Mouse (Mus musculus) ovary, postnatal 14 days (tissue): ENCODE data around the gene Hoxd12.

Experiments
- DNase-seq: peaks from one replicate; pipeline ENCODE4 v3.0.0; 2022; ENCODE audit warnings: low spot score

Gene Hoxd12

DNA sequence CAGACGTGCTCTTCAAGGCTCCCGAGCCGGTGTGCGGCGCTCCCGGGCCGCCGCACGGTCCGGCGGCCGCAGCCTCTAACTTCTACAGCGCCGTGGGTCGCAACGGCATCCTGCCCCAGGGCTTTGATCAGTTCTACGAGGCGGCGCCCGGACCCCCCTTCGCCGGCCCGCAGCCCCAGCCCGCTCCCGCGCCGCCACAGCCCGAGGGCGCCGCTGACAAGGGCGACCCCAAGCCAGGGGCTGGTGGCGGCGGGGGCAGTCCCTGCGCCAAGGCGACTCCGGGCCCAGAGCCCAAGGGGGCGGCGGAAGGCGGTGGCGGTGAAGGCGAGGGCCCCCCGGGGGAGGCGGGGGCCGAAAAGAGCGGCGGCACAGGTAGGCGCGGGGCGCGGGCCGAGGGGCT is 8.0 kb downstream of the Hoxd12 start:
- no peak for DNase-seq

DNA sequence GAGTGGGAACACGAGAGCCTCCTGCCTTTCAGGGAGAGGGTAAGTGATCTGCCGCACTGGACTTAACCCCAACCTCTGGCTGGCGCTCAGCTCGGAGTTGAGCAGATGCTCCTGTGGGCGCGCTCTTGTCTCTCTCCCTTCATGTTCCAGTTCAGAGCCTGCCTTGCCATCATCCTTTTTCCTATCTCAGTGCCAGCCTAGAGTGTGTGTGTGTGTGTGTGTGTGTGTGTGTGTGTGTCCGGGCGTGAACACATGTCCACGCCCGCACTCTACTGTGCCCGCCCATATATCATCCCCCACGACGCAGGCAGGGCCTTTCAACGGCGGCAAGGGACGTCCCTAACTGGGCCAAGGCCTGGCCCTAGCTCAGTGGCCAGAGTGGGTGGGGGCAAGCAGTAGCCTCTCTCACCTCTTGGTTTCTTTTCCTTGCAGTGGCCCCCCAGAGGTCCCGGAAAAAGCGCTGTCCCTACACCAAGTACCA is 8.7 kb downstream of the Hoxd12 start:
- DNase-seq, result no peak

DNA sequence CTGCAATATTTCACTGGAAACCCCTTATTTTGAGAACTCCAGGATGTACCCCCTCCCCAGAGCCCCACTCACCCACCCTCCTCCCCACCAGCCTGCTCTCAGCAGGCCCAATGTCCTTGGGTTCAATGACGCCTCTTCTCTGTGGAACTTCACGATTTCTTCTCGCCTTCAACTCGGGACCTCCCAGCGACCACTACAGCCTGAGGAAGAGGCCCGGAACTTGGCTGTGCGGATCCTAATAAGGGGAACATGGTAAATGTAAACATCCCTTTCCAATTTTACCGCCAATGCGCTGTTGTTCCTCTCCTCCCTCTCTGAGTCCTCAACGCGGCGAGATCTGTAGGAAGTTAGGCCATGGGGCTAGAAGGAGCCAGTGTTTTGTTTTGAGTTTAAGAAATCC is 9.3 kb downstream of the Hoxd12 start:
- DNase-seq, result no peak

DNA sequence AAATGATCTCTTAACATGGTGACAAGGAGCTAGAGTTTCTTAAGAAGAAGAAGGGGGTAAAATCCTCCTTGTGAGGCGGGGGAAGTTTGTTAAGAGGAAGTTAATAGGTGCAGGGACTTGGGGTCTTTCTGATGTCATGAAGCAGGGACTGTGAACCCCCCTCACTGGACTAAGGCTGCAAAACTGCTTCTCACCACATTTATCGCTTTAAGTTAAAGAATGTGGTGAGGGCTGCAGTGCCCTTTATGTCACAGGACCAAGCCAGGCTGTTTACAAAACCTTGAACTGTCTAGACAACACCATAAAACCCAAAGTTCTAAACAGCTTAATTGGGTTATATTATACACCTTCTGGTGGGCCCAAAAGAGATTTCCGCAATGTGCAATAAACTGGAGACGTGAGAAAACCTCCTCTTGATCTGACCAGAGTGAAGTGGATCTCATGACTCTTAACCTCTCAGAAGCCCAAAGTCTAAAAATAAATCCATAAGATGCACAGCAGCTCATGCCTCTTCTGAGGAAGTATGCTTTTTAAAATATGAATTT is 10.3 kb downstream of the Hoxd12 start:
- DNase-seq, result no peak

DNA sequence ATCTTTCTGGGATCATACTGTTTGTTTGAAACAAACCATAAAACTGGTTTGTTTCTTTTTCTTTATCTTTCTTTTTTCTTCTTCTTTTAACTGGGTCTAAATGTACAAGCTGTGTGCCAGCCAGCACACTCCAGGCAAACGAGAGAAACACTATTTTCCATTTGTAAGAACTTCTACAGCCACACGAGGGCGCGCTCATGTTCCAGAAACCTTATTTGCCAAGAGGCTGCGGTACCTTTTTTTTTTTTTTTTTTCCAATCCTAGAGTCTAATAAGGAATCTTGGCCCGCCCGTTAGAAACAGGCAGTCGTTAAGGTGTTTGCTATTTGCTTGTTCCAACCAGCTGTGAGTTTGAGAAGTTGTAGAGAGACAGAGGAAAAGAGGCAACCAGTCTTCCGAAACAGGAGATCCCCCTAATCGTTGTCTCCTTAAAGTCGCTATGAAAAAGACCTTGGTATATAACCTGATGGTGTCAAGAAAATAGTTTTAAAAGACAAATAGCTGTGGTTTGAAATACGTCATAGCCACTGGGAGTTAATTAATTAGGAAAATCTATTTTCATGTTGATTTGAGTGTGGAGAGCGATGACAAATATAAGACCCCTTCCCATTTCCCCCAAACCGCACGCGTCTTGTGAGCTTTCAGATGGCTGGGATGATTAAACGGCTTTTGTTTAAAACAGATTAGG is 11.6 kb downstream of the Hoxd12 start:
- DNase-seq, result no peak

DNA sequence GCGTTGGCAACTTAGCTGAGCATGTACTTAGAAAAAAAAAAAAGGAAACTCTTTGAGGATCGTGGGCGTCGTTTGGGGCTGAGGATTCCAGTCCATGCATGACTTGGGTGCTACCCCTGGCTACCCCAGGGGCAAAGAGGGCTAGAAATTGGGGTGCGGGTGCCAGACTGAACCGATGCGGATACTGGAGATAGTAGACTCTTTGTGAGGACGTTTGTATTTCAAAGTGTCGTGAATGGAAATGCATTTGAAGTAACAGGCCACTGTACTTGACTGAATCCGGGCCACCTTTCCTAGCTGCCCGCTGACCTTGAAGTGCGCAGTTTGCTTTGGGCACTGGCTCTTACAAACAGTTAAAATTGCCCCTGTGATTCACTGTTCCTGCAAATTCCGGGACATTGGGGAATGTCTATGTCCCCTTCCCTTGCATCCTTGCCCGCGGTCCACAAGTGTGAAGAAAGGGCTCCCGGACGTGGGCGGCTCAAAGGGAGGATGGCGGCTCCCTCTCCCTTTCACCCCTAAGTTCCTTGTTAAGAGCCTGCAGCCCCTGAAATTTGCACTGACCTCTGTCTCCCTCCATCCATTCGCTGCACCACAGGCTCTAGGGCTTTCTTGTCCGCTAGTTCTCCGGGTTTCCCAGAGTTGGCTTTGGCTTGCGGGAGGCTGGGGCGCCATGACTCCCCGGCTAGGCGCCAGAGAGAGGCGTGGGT is 12.3 kb downstream of the Hoxd12 start:
- no peak for DNase-seq

DNA sequence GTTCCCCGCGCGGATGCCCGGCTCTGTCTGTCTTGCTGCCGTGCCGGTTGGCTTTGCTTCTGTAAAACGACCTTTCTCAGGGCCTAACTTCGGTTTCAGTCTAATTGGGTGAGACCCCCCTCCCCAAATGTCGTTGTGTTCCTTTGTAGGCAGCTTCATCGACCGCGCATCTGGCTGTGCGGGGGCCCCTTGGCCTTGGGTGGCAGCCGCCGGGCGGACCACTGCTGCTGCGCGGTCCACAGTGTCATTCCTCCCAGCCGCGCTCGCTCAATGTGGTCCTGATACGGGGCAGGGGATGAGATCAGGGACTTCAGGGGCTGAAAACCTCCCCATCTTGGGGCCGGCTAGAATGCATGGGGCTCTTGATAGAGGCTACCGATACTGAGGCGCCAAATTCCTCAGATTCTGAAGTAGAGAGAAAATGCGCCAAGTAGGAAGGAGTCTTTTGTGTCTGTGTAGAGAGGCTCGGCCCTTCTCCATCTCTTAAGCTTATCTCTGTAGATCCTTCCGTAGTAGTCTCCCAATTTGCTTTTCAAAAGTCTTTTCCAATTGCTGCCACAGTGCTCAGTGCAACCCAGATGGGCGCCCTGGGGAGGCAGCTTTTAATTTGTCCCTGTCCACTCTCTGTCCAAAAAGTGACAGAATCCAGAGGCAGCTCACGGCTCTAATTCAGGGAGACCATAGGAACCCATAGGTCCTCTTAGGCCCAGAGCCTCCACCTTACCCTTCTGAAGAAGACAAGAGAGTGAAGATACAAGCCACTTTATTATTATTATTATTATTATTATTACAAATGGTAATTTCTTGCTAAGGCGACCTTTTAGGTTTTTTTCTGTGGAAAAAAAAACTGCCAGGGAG is 13.1 kb downstream of the Hoxd12 start:
- DNase-seq, result no peak

DNA sequence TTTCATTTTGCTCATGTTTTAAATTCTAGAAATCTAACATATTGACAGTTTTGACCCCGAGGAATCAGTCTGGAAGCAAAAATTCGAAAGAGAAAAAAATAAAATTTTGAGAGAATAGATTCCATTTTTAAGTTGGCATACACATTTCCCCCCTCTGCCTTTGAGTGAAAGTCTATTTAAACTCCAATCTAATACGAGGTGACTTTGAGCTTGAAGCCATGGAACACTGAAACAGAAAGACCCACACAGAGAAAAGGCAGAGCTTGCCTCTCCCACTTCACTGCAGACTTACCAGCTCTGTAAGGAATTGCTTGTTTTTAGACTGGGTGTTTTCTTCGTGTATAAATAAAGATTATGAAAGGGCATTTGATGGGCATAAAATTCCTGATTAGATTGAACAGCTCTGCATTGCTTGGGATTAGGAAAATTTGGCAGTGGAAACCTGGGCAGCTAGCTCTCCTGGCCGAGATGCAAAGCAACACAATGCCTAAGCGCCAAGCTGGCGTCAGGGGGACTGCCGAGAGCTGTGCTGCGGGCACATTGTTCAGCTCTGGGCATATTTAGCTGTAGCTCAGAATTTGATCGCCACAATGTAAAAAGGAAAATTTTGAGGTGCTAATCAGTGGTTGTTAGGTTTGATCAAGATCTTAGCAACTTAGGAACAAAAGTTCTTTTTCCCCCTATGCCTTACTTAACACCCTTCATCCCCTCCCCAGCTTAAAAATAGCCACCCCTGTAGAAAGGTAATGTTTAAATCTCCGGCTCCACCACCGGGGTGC is 14.2 kb downstream of the Hoxd12 start:
- DNase-seq, result no peak

DNA sequence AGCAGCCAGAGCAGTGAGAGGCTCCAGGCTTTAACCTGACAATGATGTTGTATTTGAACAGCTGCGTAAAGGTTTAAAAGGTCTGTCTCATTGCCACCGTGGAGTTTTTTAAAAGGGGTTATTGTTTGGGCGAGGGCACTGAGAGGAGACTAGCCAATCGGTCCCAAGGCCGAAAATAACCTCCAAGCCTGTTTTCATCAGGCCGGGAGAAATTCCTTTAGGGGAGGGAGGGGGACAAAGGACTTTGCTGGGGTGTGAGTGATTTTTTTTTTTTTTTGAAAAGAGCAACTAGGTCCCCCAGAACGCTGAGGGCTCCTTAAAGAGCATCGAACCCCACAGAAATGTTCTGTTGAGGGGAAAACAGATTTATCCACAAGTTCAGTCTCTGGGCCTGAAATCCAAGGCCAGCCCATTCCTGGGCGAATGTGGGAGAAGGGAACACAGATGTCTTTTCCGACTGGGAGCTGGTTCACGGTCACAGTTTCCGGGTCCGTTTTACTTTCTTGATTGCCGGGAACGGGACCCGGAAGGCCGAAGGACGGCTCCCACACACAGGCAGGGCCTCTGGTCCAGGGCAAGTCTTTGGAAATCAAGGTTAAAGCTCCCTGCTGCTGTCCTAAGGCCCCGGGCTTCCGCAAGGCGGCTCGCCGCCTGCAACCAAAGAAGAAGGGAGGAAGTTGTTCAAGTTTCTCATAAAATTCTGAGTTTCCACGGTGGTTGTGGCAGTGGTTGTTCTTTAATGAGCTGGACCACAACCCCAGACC is 14.9 kb downstream of the Hoxd12 start:
- no peak for DNase-seq

DNA sequence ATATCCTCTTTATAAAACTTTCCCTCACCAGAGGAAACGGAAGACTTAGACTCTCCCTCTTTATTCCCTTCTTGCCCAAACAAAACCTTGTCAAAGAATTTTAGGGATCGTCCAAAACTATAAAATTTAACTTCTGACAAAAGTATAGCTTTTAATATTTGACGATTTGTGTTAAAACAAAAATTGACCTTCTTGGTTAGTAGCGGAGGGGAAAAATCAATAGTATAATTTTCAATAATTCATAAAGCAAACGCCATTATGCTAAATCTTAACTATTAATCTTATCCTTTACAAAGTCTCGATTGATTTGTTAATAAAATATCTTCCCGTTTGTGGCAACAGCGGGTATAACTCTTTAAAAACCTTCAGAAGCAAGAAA is 15.5 kb downstream of the Hoxd12 start:
- DNase-seq, result no peak

DNA sequence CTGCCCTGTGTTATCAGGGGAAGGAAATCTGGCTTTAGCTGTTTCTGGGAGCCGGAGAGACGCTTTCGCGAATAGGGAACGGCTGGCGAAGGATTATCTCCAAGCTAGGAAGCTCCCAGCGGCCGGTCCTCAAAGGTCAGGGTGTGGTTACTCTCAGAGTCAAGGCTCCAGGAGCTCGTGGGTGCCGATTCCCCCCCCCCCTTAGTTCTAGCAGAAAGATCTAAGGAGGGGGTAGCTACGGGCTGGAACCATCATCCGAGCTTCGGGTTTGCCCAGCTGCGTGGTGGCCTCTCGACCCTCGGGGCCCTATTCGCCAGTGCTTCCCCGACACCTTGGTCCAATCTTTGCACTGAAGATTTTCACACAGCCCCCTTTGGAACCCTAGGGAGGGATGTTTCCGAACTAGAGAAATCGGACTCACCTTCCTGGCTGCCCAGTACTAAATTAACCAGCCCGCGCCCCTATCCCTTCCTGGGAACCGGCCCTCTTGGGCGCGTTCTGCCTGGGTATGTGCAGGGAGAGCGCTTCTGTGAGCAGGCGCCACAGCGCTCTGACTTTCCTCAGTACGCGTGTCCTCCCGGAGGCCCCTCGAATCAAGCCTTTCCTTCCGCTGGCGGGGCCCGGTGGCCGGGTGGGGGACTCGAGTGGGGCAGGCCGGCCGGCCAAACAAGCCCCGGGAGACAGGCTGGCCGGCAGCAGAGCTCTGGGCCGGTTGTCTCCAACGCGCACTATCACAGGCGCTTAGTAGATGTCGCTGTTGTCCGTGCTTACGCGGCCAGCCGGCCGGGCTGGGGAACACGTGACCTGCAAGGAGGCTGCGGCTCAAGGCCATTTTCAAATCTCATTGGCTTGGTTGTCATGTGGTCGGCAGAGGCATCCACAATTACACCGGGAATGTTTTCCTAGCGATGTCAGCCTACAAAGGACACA is 16.5 kb downstream of the Hoxd12 start, which contains the start of gene Hoxd10:
Gene Hoxd10 (plus strand): TSS at position 903 of the 930 bp plus-strand sequence.
- peak; percentile 60 for DNase-seq

DNA sequence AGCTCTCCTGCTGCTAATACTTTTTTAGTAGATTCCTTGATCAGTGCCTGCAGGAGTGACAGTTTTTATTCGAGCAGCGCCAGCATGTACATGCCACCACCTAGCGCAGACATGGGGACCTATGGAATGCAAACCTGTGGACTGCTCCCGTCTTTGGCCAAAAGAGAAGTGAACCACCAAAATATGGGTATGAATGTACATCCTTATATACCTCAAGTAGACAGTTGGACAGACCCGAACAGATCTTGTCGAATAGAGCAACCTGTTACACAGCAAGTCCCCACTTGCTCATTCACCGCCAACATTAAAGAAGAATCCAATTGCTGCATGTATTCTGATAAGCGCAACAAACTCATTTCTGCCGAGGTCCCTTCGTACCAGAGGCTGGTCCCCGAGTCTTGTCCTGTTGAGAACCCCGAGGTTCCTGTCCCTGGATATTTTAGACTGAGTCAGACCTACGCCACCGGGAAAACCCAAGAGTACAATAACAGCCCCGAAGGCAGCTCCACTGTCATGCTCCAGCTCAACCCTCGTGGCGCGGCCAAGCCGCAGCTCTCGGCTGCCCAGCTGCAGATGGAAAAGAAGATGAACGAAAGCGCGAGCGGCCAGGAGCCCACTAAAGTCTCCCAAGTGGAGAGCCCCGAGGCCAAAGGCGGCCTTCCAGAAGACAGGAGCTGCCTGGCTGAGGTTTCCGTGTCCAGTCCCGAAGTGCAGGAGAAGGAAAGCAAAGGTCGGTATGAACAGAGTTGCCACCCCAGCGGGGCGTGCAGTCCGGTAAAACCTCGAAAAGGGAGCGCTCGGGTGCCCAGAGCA is 17.4 kb downstream of the Hoxd12 start:
- no peak for DNase-seq

DNA sequence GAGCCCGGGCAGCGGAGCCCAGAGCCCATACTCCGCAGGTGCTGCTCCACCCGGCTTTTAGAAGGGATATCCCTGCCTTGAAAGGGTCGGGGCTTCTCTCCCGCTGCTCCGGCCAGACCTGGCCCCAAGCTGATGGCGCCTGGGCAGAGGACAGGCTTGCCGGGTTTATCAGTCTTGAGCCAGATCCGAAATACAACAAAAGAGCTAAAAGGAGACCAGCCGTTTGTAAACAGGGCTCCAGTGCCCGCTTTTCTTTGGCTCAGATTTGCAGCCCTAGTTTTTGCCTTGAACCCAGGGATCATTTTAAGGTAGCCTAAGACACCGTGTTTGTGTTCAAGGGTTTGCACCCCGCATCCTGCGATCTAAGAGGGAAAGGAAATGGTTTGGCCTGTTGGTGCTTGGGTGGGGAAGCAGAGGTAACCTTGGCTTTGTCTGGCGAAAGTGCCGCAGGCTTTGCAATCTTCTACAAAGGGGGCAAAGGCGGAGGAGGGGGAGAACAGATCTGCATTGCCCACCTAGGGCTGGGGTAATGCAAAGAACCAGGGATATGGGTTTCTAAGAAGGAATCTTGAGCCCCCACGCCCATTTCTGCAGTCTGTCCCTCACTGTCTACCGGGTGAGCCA is 18.1 kb downstream of the Hoxd12 start:
- DNase-seq, result no peak

DNA sequence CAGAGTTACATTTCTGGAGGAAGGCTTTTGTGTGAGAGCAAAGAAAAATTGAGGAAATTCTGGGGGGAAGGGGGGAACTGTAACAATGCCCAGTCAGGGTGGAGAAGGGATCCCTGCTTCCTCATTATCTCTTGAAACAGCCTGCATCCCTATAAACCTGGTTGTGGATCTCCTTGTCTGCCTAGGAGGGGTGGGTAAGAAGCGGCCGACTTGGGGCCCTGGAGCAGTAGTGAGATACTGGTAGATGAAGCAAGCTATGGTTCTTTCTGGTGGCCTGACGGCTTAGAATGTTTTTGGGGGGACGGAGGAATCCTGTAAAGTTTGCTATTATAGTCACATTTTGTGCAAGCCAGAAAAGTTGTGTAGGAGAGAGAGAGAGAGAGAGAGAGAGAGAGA is 18.6 kb downstream of the Hoxd12 start:
- no peak for DNase-seq

DNA sequence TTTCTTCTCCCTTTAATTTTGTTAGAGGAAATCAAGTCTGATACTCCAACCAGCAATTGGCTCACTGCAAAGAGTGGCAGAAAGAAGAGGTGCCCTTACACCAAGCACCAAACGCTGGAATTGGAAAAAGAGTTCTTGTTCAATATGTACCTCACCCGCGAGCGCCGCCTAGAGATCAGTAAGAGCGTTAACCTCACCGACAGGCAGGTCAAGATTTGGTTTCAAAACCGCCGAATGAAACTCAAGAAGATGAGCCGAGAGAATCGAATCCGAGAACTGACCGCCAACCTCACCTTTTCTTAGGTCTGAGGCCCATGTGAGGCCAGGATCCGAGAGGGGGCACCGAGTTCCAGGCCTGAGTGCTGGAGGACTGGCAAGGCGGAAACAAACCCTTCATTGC is 19.3 kb downstream of the Hoxd12 start:
- no peak for DNase-seq

DNA sequence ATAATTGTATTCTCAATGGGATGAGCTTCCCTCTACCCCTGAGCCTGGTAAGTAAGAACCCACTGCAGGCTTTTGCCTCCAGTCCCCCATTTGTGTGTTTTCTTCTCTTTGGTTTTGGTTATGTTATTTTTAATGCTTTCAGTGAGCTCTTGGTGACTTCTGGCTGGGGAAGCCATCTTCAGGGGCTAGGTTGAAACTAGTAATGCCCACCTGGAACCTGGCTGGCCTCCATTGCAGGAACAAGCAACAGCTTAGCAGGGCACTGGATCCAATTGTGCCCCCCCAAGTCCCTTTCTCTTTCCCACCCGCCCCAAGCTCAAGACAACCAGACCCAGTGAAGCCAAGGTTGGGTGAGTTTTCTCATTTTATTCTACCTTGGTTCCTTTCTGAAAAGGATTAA is 20.6 kb downstream of the Hoxd12 start:
- DNase-seq, result no peak

DNA sequence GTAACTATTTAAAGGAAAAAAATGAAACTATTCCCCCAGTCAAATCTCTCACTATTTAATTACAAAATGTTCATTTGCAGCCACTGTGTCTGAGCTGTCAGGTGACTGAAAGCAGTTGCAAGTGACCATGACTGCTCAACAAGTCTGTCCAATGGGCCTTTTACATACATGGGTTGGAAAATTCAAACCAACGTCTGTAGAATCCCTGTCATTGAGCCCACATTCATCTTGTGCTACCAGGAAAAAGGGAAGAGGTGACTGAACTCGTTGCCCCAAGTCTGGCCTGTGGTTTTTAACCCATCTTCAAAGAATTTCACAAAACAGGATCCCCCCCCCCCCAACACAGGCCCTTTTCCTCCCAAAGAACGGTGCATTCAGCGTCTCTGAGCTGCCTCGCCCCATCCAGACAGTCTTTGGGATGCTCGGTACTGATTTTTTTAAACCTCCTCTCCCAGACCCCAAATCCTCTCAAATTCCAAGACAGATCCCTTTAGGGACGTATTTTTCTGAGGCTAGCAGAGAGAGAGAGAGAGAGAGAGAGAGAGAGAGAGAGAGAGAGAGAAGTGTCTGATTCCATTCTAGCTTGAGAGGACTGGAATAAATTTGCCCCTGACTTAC is 21.1 kb downstream of the Hoxd12 start:
- DNase-seq, result no peak
